Mouse (Mus musculus): ENCODE results near the gene Fam78a. TPM values are rescaled to one million over a fixed set of nuclear protein-coding genes. Genes with fewer than 3 reads are reported as not detected.

Fam78a gene
- total and polyA plus RNA-seq, 3 experiments, result 0.07 to 0.47 (median 0.21) TPM

Other genes starting within 250 kb of the Fam78a start
- gene Fibcd1, start 238.9 kb downstream of the Fam78a start, total RNA-seq (2012; rRNA removed), result 0.04 TPM in 2 replicates
- gene Fibcd1, start 238.9 kb downstream of the Fam78a start, total RNA-seq (2014; rRNA removed), result 0.04 and 0.15 TPM in 2 replicates
- gene Fibcd1, start 238.9 kb downstream of the Fam78a start, polyA plus RNA-seq (2012; ENCODE audit: insufficient read length, low read depth), result 0.09 and 0.10 TPM in 2 replicates
- not detected in 2 replicates for gene Lamc3, start 197.6 kb downstream of the Fam78a start, total RNA-seq (2012; rRNA removed)
- gene Lamc3, start 197.6 kb downstream of the Fam78a start, total RNA-seq (2014; rRNA removed), result not detected in 2 replicates
- gene Lamc3, start 197.6 kb downstream of the Fam78a start, polyA plus RNA-seq (2012; ENCODE audit: insufficient read length, low read depth), result not detected in 2 replicates
- 0.81 and 2.1 TPM in 2 replicates for gene Aif1l, start 134.7 kb downstream of the Fam78a start, total RNA-seq (2012; rRNA removed)
- 0.07 TPM in 1 of 2 replicates, not detected in the other for gene Aif1l, start 134.7 kb downstream of the Fam78a start, total RNA-seq (2014; rRNA removed)
- 0.08 and 0.11 TPM in 2 replicates for gene Aif1l, start 134.7 kb downstream of the Fam78a start, polyA plus RNA-seq (2012; ENCODE audit: insufficient read length, low read depth)
- 50.9 and 61.0 TPM in 2 replicates for gene Nup214, start 110.4 kb downstream of the Fam78a start, total RNA-seq (2012; rRNA removed)
- 13.9 and 17.9 TPM in 2 replicates for gene Nup214, start 110.4 kb downstream of the Fam78a start, total RNA-seq (2014; rRNA removed)
- 83.4 and 106 TPM in 2 replicates for gene Nup214, start 110.4 kb downstream of the Fam78a start, polyA plus RNA-seq (2012; ENCODE audit: insufficient read length, low read depth)
- gene Plpp7, start 10.7 kb upstream of the Fam78a start, total RNA-seq (2012; rRNA removed), result 0.13 and 0.25 TPM in 2 replicates
- gene Plpp7, start 10.7 kb upstream of the Fam78a start, total RNA-seq (2014; rRNA removed), result 0.19 TPM in 1 of 2 replicates, not detected in the other
- not detected in 2 replicates for gene Plpp7, start 10.7 kb upstream of the Fam78a start, polyA plus RNA-seq (2012; ENCODE audit: insufficient read length, low read depth)
- gene Prrc2b, start 66.2 kb upstream of the Fam78a start, total RNA-seq (2012; rRNA removed), result 34.3 and 42.2 TPM in 2 replicates
- gene Prrc2b, start 66.2 kb upstream of the Fam78a start, total RNA-seq (2014; rRNA removed), result 7.6 TPM in 2 replicates
- 54.7 and 59.9 TPM in 2 replicates for gene Prrc2b, start 66.2 kb upstream of the Fam78a start, polyA plus RNA-seq (2012; ENCODE audit: insufficient read length, low read depth)
- 16.0 and 16.7 TPM in 2 replicates for gene Pomt1, start 151.7 kb upstream of the Fam78a start, total RNA-seq (2012; rRNA removed)
- 12.3 and 13.6 TPM in 2 replicates for gene Pomt1, start 151.7 kb upstream of the Fam78a start, total RNA-seq (2014; rRNA removed)
- 13.1 and 16.0 TPM in 2 replicates for gene Pomt1, start 151.7 kb upstream of the Fam78a start, polyA plus RNA-seq (2012; ENCODE audit: insufficient read length, low read depth)
- 45.0 and 47.2 TPM in 2 replicates for gene Uck1, start 175.3 kb upstream of the Fam78a start, total RNA-seq (2012; rRNA removed)
- gene Uck1, start 175.3 kb upstream of the Fam78a start, total RNA-seq (2014; rRNA removed), result 35.7 and 39.8 TPM in 2 replicates
- 33.6 and 33.7 TPM in 2 replicates for gene Uck1, start 175.3 kb upstream of the Fam78a start, polyA plus RNA-seq (2012; ENCODE audit: insufficient read length, low read depth)
- gene Golga2, start 202.5 kb upstream of the Fam78a start, total RNA-seq (2012; rRNA removed), result 21.2 and 23.0 TPM in 2 replicates
- gene Golga2, start 202.5 kb upstream of the Fam78a start, total RNA-seq (2014; rRNA removed), result 15.4 and 17.0 TPM in 2 replicates
- 27.1 and 31.3 TPM in 2 replicates for gene Golga2, start 202.5 kb upstream of the Fam78a start, polyA plus RNA-seq (2012; ENCODE audit: insufficient read length, low read depth)
- gene Swi5, start 203.2 kb upstream of the Fam78a start, total RNA-seq (2012; rRNA removed), result 295 and 327 TPM in 2 replicates
- 437 and 491 TPM in 2 replicates for gene Swi5, start 203.2 kb upstream of the Fam78a start, total RNA-seq (2014; rRNA removed)
- gene Swi5, start 203.2 kb upstream of the Fam78a start, polyA plus RNA-seq (2012; ENCODE audit: insufficient read length, low read depth), result 344 and 410 TPM in 2 replicates